Mouse (Mus musculus) neural tube, embryonic 12.5 days (tissue): ENCODE data around the gene Strap. TPM values are rescaled to one million over a fixed set of nuclear protein-coding genes. Genes with fewer than 3 reads are reported as not detected.

Source experiments
- ATAC-seq: fragments of 200-750 bp; cut with Nextera tagmentation; 2 replicates; pipeline ENCODE4 v1.8.0; 2017; ENCODE audit warnings: low read depth, mild to moderate bottlenecking, moderate TSS enrichment, moderate library complexity; ENCODE audit not compliant: low FRiP score
- H3K27ac ChIP-seq: fragments of 300-500 bp; sonication (generic); 2 replicates; pipeline ENCODE4 v1.5.1; 2016
- H3K27me3 ChIP-seq: fragments of 300-500 bp; sonication (generic); replicated peaks from 2 replicates; pipeline ENCODE4 v1.6.1; 2016; ENCODE audit warnings: mild to moderate bottlenecking
- H3K36me3 ChIP-seq: fragments of 300-500 bp; sonication (generic); 2 replicates; pipeline ENCODE4 v1.6.1; 2016; ENCODE audit warnings: mild to moderate bottlenecking
- H3K4me1 ChIP-seq: fragments of 300-500 bp; sonication (generic); 2 replicates; pipeline ENCODE4 v1.6.1; 2016
- H3K4me2 ChIP-seq: fragments of 300-500 bp; sonication (generic); replicated peaks from 2 replicates; pipeline ENCODE4 v1.6.1; 2016; ENCODE audit warnings: mild to moderate bottlenecking
- H3K4me3 ChIP-seq: fragments of 300-500 bp; sonication (generic); 2 replicates; pipeline ENCODE4 v1.5.1; 2016
- H3K9ac ChIP-seq: fragments of 300-500 bp; sonication (generic); 2 replicates; pipeline ENCODE4 v1.6.1; 2016; ENCODE audit warnings: mild to moderate bottlenecking
- H3K9me3 ChIP-seq: fragments of 300-500 bp; sonication (generic); 2 replicates; pipeline ENCODE4 v1.6.1; 2016; ENCODE audit warnings: mild to moderate bottlenecking
- WGBS: fragments of 180-500 bp; shearing (Covaris S2); methylation state at CpG from one replicate; pipeline ENCODE4 v1.1.7; 2016; 5-methylcytosine and 5-hydroxymethylcytosine counted together
- polyA plus RNA-seq: library from polyadenylated mRNA; unstranded; fragments of >200 nt; fragmentation: Nextera tagmentation; extraction: Ambion mirVana; gene quantifications from 2 replicates; pipeline ENCODE4 v1.2.1, GENCODE M21; 2016

The Strap gene
- polyA plus RNA-seq, 1 experiment from 2014 or later = 194 TPM

GRCm38 (mm10) chr6:137764572-137765210 is 29.8 kb downstream of the Strap start:
- no peaks in the 10 kb centered on the region for H3K9me3 ChIP-seq
- WGBS = 48% methylated on average over 3 of the region's 3 CpGs
- no peak overlapping the region for H3K4me3 ChIP-seq
- no peak overlapping the region for H3K9ac ChIP-seq
- ATAC-seq = no peak
- peaks cover 3% of the 10 kb centered on the region; the same call in 1 of the 2 replicates for H3K4me1 ChIP-seq
- H3K27ac ChIP-seq = no peak overlapping the region
- no peaks in the 10 kb centered on the region for H3K36me3 ChIP-seq
- H3K27me3 ChIP-seq = no peaks in the 10 kb centered on the region
- no peak overlapping the region for H3K4me2 ChIP-seq

- no peaks in the 10 kb centered on the region for H3K27me3 ChIP-seq
- ATAC-seq = no peak
- no peak overlapping the region for H3K9ac ChIP-seq
- no peak overlapping the region for H3K4me2 ChIP-seq
- H3K4me3 ChIP-seq = no peak overlapping the region
- no peaks in the 10 kb centered on the region for H3K9me3 ChIP-seq
- H3K27ac ChIP-seq = no peak overlapping the region
- H3K36me3 ChIP-seq = no peaks in the 10 kb centered on the region
- H3K4me1 ChIP-seq = peaks cover 3% of the 10 kb centered on the region; the same call in 1 of the 2 replicates
These were observed 31.3 kb downstream of the Strap start for GRCm38 (mm10) chr6:137766177-137766576.

- 57% methylated on average over 3 of the region's 3 CpGs for WGBS
- H3K9ac ChIP-seq = no peak overlapping the region
These were observed 36.9 kb downstream of the Strap start for GRCm38 (mm10) chr6:137771621-137772250.

GRCm38 (mm10) chr6:137772918-137773636 is 38.2 kb downstream of the Strap start:
- Histone ChIP-seq H3K36me3 (no peaks in the 10 kb centered on the region), H3K27ac (no peak overlapping the region), H3K9ac (no peak overlapping the region), H3K4me1 (no peaks in the 10 kb centered on the region), H3K4me2 (no peak overlapping the region), H3K9me3 (no peaks in the 10 kb centered on the region), H3K4me3 (no peak overlapping the region), H3K27me3 (no peaks in the 10 kb centered on the region)
- no peak for ATAC-seq
- WGBS = 92% methylated on average over 8 of the region's 8 CpGs

More at GRCm38 (mm10) chr6:137771621-137772250, 36.9 kb downstream of the Strap start:
- H3K4me3 ChIP-seq = no peak overlapping the region
- no peak overlapping the region for H3K27ac ChIP-seq
- no peaks in the 10 kb centered on the region for H3K27me3 ChIP-seq
- no peaks in the 10 kb centered on the region for H3K9me3 ChIP-seq
- H3K36me3 ChIP-seq = no peaks in the 10 kb centered on the region
- H3K4me2 ChIP-seq = no peak overlapping the region
- no peaks in the 10 kb centered on the region for H3K4me1 ChIP-seq
- ATAC-seq = no peak

GRCm38 (mm10) chr6:137773637-137774028 is 38.8 kb downstream of the Strap start:
- Histone ChIP-seq H3K4me2 (no peak overlapping the region), H3K9ac (no peak overlapping the region), H3K36me3 (no peaks in the 10 kb centered on the region), H3K9me3 (no peaks in the 10 kb centered on the region), H3K27me3 (no peaks in the 10 kb centered on the region), H3K4me1 (no peaks in the 10 kb centered on the region), H3K27ac (no peak overlapping the region), H3K4me3 (no peak overlapping the region)
- ATAC-seq = no peak
- WGBS = 89% methylated on average over 6 of the region's 6 CpGs

- no peak for ATAC-seq
- no peak overlapping the region for H3K27ac ChIP-seq
- H3K4me2 ChIP-seq = no peak overlapping the region
- no peak overlapping the region for H3K9ac ChIP-seq
- no peaks in the 10 kb centered on the region for H3K27me3 ChIP-seq
- no peak overlapping the region for H3K4me3 ChIP-seq
- no peaks in the 10 kb centered on the region for H3K9me3 ChIP-seq
- no peaks in the 10 kb centered on the region for H3K4me1 ChIP-seq
- WGBS = 89% methylated on average over 13 of the region's 13 CpGs
- H3K36me3 ChIP-seq = no peaks in the 10 kb centered on the region
These were observed 39.3 kb downstream of the Strap start for GRCm38 (mm10) chr6:137774166-137774565.

- H3K9ac ChIP-seq = no peak overlapping the region
- no peak overlapping the region for H3K4me2 ChIP-seq
- H3K36me3 ChIP-seq = no peaks in the 10 kb centered on the region
- H3K4me3 ChIP-seq = no peak overlapping the region
- H3K27ac ChIP-seq = no peak overlapping the region
- H3K4me1 ChIP-seq = no peaks in the 10 kb centered on the region
- H3K27me3 ChIP-seq = no peaks in the 10 kb centered on the region
- WGBS = 92% methylated on average over 8 of the region's 8 CpGs
- ATAC-seq = no peak
- no peaks in the 10 kb centered on the region for H3K9me3 ChIP-seq
These were observed 40.3 kb downstream of the Strap start for GRCm38 (mm10) chr6:137775159-137775558.

GRCm38 (mm10) chr6:137776981-137777380 is 42.1 kb downstream of the Strap start:
- Histone ChIP-seq H3K9ac (no peak overlapping the region), H3K27me3 (no peaks in the 10 kb centered on the region), H3K4me2 (no peak overlapping the region), H3K36me3 (no peaks in the 10 kb centered on the region), H3K9me3 (no peaks in the 10 kb centered on the region), H3K27ac (no peak overlapping the region), H3K4me1 (no peaks in the 10 kb centered on the region), H3K4me3 (no peak overlapping the region)
- WGBS = 83% methylated on average over 8 of the region's 8 CpGs
- no peak for ATAC-seq

GRCm38 (mm10) chr6:137783899-137784637 is 49.2 kb downstream of the Strap start:
- H3K9me3 ChIP-seq = no peaks in the 10 kb centered on the region
- WGBS = 90% methylated on average over 7 of the region's 7 CpGs
- no peak overlapping the region for H3K4me2 ChIP-seq
- no peaks in the 10 kb centered on the region for H3K4me1 ChIP-seq
- H3K27ac ChIP-seq = no peak overlapping the region
- no peak overlapping the region for H3K4me3 ChIP-seq
- H3K27me3 ChIP-seq = no peaks in the 10 kb centered on the region
- no peak for ATAC-seq
- no peaks in the 10 kb centered on the region for H3K36me3 ChIP-seq
- H3K9ac ChIP-seq = no peak overlapping the region

- H3K4me3 ChIP-seq = no peak overlapping the region
- H3K27ac ChIP-seq = no peak overlapping the region
- no peaks in the 10 kb centered on the region for H3K4me1 ChIP-seq
- no peak overlapping the region for H3K9ac ChIP-seq
- WGBS = 66% methylated on average over 9 of the region's 9 CpGs
- no peaks in the 10 kb centered on the region for H3K36me3 ChIP-seq
- H3K4me2 ChIP-seq = no peak overlapping the region
- ATAC-seq = no peak
- H3K9me3 ChIP-seq = no peaks in the 10 kb centered on the region
- no peaks in the 10 kb centered on the region for H3K27me3 ChIP-seq
These were observed 54.2 kb downstream of the Strap start for GRCm38 (mm10) chr6:137788976-137789590.

GRCm38 (mm10) chr6:137789658-137790057 is 54.8 kb downstream of the Strap start:
- H3K27me3 ChIP-seq = no peaks in the 10 kb centered on the region
- 80% methylated on average over 2 of the region's 2 CpGs for WGBS
- no peak overlapping the region for H3K27ac ChIP-seq
- ATAC-seq = no peak
- H3K9me3 ChIP-seq = no peaks in the 10 kb centered on the region
- H3K4me1 ChIP-seq = no peaks in the 10 kb centered on the region
- no peak overlapping the region for H3K4me3 ChIP-seq
- H3K9ac ChIP-seq = no peak overlapping the region
- no peak overlapping the region for H3K4me2 ChIP-seq
- no peaks in the 10 kb centered on the region for H3K36me3 ChIP-seq

GRCm38 (mm10) chr6:137795494-137795893 is 60.6 kb downstream of the Strap start:
- no peak overlapping the region for H3K4me2 ChIP-seq
- no peaks in the 10 kb centered on the region for H3K4me1 ChIP-seq
- 68% methylated on average over 2 of the region's 2 CpGs for WGBS
- no peak for ATAC-seq
- H3K27ac ChIP-seq = no peak overlapping the region
- H3K27me3 ChIP-seq = no peaks in the 10 kb centered on the region
- no peak overlapping the region for H3K9ac ChIP-seq
- peaks cover 10% of the 10 kb centered on the region for H3K9me3 ChIP-seq
- H3K4me3 ChIP-seq = no peak overlapping the region
- H3K36me3 ChIP-seq = peaks cover 11% of the 10 kb centered on the region; the same call in 1 of the 2 replicates
